Mouse (Mus musculus) C2C12 (cell line): ENCODE measurements around the gene Slc4a5.

Experiments used
- CTCF ChIP-seq: IDR thresholded peaks from one replicate; pipeline ENCODE4 v1.5.1; 2011; ENCODE audit not compliant: control insufficient read depth, insufficient read depth, insufficient read length
- MAX ChIP-seq: IDR thresholded peaks from one replicate; pipeline ENCODE4 v1.6.1; 2011; ENCODE audit warnings: mild to moderate bottlenecking, control low read depth
- USF1 ChIP-seq: IDR thresholded peaks from one replicate; pipeline ENCODE4 v1.6.1; 2011; ENCODE audit warnings: low read depth, mild to moderate bottlenecking, control low read depth, moderate library complexity

DNA sequence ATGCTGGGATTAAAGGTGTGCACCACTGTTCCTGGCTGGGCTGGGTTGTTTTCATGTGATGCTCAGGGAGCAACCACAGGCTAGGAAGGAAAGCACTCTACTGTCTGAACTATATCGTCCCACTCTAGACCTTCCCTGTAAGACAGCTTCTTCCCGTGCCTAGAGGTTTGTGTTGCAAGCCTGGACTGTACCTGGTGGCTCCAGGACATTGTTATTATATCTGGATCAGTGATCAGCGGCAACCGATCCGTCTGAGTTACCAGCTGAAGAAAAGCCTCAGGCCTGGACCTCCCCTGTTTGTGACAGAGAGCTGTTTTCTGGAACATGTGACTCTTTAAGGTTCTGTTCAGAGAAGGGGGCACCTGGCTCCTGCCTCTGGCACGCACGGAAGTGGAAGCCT lies 34.6 kb downstream of the Slc4a5 start:
- no peak for TF ChIP-seq CTCF
- no peak for TF ChIP-seq MAX
- no peak for TF ChIP-seq USF1
